Mouse (Mus musculus): Measurements from ENCODE around the gene Adss. TPM values are rescaled to one million over a fixed set of nuclear protein-coding genes. Genes with fewer than 3 reads are reported as not detected.

Gene Adss
- 128 TPM for polyA plus RNA-seq (2017; shearing (Covaris generic))

DNA sequence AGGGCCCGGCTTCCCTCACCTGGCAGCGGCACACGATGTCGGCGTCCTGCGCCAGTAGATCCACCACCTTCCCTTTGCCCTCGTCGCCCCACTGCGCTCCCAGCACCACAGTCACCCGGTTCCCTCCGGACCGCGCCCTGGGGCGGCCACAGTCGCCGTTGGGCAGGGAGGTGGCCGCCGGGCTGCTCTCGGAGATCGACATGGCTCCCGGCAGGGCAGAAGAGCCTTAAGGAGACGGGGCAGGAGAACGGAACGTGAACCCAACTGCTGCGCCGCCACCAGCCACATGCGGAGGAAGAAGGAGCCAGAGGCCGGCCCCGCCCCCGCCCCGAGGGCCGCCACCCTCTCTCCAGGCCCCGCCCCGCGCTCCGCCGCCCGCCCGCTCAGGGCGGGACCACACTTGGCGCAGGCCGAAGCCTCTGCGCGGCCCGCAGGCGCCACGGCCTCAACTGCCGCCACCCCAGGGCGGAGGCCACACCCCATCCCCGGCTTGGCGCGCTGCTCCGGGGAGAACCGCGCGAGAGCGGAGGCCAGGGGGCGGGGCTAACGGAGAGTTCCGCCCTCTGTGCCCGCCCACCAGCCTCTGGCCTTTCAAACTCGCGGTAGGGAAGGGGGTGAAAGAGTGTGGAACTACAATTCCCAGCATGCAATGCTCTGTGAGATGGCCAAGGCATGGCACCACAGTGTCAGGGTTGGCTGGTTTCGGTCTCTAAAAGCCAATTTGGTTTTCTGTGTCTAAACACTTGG lies at the start of gene Adss:
Gene Adss, minus strand, starts transcription at position 319 of the 747 bp plus-strand sequence.

GRCm38 (mm10) chr1:177729043-177730024 lies 67.0 kb downstream of the Adss start, which contains the start of gene 1700016C15Rik:
TSS of gene 1700016C15Rik (plus strand) at chr1:177729814.

Other genes with a start within 250 kb of the Adss start
- 0.37 TPM for gene 1700016C15Rik, start 66.7 kb downstream of the Adss start, polyA plus RNA-seq (2017; shearing (Covaris generic))
- not detected for gene Catspere2, start 186.9 kb upstream of the Adss start, polyA plus RNA-seq (2017; shearing (Covaris generic))